Mouse (Mus musculus): ENCODE results near the gene Cep128.

DNA sequence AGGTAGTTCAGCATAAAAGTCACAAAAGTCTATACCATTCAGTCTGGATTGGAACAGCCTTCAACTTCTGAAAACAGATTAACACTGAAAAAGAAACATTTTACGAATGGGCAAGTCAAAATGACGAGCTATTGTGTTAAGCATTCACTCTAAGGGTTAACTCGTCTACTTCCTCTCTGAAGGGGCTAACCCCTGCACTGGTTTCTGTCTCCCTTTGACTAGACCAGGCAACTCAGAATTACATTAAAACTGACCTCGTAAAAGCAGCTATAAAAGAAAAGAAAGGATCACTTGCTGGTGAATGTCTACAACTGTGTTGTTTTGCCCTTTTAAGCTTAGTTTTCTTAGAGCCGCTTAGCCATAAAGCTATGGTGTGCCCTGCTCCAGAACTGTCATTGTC lies 79.2 kb downstream of the Cep128 start:
- TF ChIP-seq CTCF (conservative IDR thresholded peaks at IDR 0.05; ENCODE audit: low read length) (no peak), POU5F1 (IDR thresholded peaks at IDR 0.05; ENCODE audit: borderline replicate concordance, low read length) (no peak)

Measured in E14TG2a.4 (cell line).